Mouse (Mus musculus) urinary bladder, postnatal 10 days (tissue): ENCODE measurements around the gene Fry.
"Not testable (repeated sequence)": the region's sequence is repeated elsewhere in the genome, so short reads cannot be mapped to it uniquely, and the experiment has no call there.

Source experiments
- DNase-seq: peaks from one replicate; pipeline ENCODE4 v3.0.0; 2022; ENCODE audit warnings: low spot score

The Fry gene

DNA sequence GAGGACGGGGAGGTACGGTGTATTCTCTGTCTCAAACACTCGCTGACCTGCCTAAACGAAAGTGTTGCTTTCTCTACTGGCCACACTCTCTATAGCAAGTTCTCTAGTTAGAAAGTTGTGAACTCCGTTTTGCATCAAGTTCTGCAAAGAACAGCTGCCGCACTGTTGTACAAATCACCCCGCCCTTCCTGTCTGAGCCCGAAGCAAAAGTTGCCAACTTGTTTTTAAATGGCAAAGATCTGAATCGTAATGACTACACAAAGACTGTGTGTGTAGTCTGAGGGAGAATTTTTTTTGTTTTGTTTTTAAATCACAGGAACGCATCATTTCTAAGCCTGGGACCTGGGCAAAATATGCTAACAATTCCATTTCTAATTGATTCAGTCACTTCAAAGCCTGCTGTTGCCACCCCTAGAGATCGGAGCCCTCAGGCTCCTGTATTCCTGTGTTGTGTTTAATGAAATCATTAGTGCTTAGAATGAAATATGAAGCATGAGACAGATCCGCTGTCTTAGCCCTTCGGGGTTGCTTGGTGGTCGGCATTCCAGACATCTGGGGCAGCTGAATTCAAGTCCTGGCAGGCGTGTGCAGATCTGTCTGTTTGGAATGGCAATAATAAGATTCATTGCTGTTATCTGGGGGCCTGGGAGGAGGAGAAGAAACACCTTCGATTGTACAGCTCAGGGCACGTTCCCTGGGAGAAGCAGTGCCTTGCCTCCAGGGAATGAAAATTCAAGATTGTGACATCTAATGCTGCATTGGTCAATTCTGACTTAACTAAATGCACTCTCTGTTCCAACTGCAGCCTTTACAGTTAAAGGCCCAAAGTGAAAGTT lies 339.7 kb downstream of the Fry start:
- DNase-seq = no peak

DNA sequence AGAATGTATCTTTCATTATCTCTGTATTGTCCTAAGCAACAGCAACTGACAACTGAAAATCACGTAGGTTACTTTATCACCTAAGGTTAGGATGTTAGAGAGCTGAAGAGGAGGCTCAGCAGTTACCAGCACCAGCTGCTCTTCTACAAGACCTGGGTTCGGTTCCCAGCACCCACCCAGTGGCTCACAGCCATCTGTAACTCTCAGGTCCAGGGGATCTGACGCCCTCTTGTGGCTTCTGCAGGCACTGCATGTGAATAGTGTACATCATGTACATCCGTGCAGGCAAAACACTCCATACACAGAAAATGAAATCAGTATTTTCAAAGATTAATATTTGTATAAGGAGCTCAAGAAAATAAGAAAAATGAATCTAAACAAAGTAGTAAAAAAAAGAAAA lies 341.4 kb downstream of the Fry start:
- no peak for DNase-seq

DNA sequence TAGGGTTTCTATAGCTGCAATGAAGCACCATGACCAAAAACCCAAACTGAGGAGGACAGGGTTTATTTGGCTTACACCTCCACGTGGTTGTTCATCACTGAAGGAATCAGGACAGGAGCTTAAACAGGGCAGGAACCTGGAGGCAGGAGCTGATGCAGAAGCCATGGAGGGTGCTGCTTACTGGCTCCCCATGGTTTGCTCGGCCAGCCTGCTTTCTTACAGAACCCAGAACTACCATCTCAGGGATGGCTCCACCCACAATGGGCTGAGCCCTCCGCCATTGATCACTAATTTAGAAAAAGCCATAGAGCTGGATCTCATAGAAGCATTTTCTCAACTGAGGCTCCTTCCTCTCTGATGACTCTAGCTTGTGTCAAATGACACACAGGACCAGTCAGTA lies 346.3 kb downstream of the Fry start:
- no peak for DNase-seq

DNA sequence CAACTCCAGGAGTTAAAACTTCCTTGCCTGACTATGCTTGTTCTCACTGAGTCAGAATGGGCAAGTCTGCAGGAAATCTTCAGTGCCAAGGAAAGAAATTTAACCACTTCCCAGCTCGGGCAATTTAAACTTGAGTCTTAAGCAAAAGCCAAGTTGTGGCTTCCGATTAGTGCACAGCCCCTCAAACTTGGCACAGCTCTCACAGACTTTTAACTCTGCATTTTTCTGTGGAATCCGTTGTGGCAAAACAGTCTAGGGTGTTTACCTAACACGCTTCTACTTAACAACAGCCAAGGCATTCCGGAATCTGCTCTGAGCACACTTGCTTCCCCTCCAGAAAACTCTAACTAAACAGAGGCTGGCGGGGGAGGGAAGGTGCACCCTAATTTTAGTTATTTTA lies 346.8 kb downstream of the Fry start:
- DNase-seq = no peak

DNA sequence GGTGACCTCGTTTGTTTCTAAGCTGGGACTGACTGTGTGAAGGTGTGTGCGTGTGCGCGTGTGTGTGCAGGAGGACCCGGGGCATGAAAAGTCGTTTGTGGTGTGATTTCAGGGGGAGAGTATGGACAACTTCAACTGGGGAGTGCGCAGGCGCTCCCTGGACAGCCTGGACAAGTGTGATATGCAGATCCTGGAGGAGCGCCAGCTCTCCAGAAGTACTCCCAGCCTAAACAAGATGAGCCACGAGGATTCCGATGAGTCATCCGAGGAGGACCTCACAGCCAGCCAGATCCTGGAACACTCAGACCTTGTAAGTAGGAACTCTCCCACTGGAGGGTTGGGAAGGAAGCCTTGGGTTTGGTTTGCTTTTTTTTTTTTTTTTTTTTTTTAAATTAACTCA lies 347.7 kb downstream of the Fry start:
- peak; percentile 33 for DNase-seq

DNA sequence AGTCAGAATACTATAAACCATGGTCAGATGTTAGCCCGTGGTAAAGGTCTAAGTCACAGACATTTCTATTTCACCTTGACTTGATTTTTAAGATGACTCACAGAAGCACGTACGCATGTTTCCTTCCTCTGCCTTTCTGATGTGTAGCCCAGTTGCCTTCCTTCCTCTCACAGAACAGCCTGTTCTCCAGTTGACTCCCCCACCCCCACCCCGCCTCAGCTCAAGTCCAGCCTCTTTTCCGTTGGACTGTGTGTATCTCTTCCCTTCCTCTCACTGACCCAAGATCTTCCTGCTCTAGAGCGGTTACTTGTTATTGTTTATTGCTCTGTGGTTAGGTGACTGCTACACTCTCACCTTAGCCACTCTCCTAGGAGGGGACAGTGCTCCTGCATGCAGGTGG lies 350.0 kb downstream of the Fry start:
- DNase-seq = no peak

DNA sequence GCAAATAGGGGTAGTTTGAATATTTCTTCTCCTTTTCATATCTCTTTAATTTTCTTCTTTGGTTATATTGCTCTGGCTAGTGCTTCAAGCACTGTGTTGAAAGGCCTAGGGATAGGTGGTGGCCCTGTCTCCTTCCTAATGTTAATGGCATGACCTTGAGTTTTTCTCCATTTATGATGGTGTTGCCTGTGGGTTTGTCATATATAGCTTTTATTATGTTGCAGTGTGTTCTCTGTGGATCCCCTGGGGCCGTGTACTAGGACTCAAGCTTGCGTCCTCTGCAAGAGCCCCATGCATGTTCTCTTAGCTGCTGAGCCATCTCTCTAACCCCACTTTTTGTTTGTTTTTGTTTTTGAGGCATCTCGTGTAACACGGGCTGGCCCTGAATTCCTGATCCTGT lies 358.9 kb downstream of the Fry start:
- DNase-seq = no peak

DNA sequence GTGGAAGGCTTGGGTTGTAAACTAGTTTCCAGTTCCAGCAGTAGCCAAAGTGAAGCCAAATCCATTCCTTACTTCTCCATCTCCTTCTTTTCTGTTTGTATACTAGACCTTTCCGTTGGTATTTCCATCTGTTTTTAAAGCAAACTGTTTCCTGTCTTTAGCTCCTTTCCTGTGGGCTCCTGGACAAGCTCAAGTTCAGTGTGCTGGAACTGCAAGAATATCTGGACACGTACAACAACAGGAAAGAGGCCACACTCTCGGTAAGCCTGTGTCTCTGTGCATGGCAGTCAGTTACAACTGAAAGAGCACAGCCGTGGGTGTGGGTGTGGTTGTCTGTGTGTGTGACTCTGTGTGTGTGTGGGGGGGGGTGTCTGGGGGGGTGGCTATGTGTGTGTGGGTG lies 360.2 kb downstream of the Fry start:
- DNase-seq = no peak

DNA sequence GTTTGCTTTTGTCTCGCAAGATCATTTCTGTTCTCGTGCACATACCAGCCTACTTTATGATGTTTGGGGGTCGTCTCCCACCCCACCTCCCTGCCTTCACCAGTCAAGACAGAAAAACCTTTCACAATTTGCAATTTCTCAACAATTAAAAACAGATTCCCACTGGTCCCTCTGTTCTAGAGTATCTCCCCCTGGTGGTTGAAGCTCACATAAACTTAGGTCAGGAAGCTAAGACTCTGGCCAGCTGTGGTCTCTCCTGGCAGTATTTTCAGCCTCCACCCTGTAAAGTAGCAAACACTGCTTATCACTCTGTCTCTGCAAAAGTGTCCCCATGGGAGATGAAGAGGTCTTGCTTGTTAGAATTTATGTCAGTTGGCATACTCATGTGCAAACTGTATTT lies 366.8 kb downstream of the Fry start:
- DNase-seq = no peak

DNA sequence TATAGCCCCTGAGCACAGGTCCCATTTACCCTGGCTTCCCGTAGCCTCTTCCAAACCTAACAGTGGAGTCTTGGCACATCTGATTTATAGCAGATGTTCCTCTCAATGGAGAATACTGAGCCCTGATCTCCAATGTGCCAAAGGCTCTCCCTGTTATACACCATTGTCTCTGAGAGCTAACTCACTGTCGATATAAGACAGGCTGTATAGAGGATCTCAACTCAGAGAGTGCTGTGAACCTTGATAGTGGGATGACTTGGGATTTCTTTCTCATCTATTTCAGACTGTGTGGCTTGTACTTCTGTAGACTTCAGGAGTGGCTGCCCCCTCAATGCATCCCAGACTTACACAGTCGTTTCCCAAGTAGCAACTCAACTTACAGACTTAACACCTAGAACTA lies 371.8 kb downstream of the Fry start:
- no peak for DNase-seq

DNA sequence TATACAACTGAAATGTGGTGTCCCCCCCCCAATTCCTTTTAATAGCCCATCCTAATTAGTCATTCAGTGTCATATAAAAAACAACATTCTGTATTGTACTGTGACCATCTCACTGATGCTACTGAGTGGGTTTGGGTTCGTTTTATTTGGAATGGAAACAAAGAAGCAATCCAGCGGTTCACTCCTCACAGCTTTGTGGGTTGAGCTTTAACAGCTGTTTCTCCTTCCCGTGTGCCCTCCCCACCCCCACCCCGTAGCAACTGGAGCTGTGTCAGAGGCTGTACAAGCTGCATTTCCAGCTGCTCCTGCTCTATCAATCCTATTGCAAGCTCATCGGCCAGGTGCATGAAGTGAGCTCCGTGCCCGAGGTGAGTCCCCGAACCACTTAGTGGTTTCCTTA lies 372.4 kb downstream of the Fry start:
- no peak for DNase-seq

DNA sequence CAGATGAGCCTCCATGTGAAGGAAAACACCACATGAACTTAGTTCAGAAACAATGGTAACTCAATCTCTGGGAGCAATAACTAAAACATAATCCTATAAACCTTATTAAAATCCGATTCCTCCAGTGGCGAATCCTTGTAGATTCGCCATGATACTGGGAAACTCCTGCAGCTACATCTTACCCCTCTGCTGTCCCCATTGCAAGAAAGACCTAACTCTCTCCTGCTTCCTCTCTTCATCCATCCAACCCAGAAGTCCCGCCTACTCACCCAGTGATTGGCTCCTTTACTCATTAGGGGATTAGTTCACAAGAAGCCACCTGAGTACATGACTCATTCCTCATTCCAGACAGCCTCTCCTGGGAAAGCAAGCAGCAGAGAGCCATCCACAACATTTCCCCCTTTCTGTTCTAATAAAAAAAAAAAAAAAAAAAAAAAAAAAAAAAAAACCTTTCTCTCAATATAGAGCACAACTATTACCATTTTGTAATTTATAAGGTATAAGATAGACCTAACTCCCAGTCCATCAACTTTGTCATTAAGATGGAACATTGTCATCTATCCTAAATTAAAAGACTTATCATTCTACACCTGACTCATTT lies 373.2 kb downstream of the Fry start:
- not testable (repeated sequence) for DNase-seq

DNA sequence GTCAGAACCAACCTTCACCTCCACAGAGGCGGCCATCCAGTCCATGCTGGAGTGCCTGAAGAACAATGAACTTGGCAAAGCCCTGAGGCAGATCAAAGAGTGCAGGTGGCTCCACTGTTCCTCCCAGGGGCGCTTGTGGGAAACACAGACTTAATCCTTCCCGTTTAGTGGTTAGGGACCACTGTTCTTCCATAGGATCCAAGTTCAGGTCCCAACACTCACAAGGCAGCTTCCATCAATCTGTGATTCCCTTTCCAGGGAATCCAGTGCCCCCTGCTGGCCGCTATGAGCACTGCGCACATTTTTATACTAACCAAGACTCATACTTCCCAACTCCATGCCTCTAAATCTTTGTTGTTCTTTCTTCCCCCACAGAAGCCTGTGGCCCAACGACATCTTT lies 377.3 kb downstream of the Fry start:
- DNase-seq = no peak

DNA sequence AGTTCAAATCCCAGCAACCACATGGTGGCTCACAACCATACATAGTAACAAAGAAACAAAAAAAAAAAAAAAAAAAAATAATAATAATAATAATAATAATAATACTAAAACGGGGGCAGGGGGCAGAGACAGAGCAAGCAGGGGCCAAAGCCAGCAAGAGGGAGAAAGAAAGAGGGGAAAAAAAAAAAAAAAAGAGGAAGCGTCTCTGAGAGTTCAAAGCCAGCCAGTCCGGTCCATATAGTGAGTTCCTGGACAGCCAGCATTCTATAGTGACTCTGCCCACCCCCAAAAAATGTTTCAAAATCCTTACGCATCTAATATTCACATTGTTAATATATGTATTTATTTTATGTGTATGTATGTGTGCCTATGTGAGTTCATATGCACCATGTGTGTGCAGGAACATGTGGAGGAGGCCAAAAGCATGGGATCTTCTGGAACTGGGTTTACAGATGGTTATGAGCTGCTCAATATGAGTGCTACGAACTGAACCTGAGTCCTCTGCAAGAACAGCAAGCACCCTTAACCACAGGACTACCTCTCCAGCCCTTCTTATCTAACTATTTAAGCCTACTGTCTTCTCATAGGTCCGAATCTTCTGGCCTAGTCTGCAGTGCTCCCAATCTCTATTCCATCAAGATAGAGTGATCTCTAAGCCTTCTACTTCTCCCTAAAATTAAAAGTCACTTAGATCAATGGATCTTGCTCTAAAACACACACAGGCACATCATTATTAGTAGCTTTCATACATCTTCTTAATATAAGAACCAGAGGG lies 392.2 kb downstream of the Fry start:
- no peak for DNase-seq

DNA sequence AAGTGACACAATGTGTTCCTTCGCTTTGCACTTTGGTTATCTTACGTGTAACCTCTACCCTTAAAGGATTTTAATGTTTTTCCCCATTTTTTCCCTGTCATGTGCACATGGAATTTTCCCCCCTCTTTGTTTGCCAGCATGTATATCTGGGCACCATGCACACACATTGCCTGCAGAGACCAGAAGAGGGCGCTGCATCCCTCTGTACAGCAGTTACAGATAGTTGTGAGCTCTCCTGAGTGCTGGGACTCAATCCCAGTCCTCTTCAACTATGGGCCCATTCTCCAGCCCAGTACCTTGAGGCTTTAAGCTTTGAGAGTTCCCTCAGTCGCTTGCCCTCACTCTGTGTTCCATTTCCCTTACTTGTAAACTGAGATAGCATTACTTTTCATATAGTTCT lies 394.8 kb downstream of the Fry start:
- no peak for DNase-seq

DNA sequence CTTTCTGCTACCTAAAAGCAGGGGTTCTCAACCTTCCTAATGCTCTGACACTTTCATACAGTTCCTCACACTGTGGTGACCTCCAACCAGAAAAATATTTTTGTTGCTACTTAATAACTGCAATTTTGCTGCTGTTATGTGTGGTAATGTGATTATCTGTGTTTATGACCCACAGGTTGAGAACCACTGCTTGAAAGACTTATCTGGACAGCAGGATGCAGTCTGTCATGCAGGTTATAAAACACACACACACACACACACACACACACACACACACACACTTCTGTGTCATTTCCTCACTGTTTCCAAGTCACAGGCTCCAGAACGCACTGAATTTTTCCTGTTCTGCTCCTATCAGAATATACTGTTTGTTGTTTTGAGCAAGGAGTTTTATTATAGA lies 395.6 kb downstream of the Fry start:
- no peak for DNase-seq

DNA sequence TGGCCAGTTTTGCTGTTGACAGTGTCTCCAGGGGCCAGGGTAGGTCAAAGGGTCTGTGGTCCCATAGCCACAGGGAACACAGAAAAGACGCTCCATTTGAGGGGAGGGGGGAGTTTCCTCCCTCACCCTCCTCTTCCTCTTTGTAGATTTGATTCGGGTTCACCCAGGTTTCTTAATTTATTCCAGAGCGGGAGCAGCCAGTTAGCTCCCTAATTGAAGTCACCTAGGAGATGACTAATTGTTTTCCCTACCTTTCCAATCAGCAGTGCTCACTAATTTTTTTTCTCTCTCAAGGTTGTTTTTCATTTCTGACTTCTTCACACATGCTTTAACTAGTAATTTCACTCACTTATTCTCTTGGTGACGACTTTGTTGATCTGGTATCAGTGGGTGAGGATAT lies 399.6 kb downstream of the Fry start, which contains the start of gene Zar1l:
Gene Zar1l, minus strand, starts transcription at position 101 of the 400 bp plus-strand sequence.
- no peak for DNase-seq

DNA sequence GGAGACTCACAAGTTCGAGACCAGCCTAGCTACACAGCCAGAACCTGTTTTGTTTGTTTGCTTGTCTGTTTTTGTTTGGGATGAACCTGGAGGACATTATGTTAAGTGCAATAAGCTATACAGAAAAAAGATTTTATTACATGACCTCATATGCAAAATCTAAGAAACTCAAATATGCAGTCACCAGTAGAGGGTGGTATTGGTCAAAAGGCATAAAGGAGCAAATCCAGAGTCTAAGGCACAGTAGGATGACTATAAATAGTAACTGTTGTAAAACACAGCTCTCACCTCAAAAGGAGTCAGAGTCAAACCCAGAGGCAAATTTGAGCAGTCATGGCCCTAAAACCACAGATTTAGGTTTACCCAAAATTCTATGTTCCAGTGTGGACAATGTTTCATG lies 401.1 kb downstream of the Fry start:
- no peak for DNase-seq

DNA sequence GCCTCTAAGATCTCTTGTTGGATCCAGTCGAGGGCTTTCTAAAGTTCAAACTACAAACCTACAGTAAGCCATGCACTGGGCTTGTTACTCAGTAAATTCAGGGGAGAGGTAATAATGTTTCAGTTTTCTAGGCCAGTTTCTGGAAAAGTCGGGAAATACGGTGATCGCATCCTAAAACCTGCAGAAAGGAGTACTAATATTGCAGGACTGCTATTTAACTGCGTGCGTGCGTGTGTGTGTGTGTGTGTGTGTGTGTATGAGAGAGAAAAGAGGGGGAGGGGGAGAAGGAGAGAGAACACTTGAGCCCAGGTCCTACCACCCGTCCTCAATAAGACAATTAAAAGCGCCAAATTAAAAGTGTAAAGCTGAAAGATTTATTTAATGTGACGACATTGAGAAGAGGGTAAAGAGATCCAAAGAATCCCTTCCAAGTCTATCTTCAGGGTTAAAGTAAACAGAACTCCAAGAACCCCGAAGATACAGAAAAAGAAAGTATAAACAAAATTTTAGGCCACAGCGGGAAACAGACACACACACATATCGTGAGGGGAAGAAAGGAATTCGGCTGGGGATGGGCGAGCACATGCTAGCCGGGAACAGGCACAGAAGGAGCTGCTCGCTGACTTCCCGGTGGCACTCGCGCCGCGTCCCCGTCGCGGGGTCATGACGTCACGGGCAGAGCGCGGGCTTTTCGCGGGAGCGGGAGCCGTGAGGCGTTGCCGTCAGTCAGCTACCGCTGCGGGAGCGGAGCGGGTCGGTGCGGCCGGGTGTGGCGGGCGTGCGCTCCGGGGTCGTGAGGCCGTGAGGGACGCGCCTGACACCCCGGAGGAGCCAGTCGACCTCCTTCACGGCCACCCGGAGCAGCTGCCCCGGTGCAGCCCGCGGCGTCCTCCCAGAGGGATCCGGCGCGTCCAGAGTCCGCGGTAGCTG lies 403.8 kb downstream of the Fry start, which contains the start of gene Brca2:
Gene Brca2, plus strand, starts transcription at position 694 of the 930 bp plus-strand sequence.
- peak; percentile 85 for DNase-seq

DNA sequence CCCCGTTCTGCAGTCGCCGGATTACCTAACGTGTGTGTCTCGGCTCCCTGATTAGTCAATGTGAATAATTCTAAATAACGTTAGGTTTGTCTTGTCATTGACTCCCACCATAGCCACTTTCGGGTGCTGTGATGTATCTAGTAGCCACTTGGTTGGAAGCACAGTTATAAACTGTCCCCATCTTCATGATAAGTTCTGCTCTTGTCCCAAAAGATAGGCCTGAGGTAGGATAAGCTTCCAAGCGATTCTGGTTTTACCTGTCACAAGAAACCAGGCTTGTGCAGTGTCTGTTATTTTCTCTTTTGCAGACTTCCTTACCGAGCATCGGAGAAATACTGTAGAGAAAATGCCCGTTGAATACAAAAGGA lies 404.4 kb downstream of the Fry start:
- no peak for DNase-seq

DNA sequence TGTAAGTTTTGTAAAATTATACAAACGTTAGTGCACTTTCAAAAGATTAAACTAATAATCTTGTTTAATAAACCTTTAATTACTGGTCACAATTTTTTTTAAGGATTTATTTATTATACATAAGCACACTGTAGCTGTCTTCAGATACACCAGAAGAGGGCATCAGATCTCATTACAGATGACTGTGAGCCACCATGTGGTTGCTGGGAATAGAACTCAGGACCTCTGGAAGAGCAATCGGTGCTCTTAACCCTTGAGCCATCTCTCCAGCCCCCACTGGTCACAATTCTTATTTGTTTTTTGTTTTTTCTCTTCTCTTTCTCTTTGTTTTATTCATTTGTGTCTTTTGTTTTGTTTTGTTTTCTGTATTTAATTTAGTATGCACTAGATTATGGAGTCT lies 406.8 kb downstream of the Fry start:
- no peak for DNase-seq

DNA sequence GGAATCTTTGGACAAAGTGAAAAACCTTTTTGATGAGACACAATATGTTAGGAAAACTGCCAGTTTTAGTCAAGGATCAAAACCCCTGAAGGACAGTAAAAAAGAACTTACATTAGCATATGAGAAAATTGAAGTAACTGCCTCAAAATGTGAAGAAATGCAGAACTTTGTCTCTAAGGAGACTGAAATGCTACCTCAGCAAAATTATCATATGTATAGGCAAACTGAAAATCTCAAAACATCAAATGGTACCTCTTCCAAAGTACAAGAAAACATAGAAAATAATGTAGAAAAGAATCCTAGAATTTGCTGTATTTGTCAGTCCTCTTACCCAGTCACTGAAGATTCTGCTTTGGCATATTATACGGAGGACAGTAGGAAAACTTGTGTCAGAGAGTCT lies 422.9 kb downstream of the Fry start:
- no peak for DNase-seq
